Mouse (Mus musculus): Measurements from ENCODE around the gene Fahd1.

DNA sequence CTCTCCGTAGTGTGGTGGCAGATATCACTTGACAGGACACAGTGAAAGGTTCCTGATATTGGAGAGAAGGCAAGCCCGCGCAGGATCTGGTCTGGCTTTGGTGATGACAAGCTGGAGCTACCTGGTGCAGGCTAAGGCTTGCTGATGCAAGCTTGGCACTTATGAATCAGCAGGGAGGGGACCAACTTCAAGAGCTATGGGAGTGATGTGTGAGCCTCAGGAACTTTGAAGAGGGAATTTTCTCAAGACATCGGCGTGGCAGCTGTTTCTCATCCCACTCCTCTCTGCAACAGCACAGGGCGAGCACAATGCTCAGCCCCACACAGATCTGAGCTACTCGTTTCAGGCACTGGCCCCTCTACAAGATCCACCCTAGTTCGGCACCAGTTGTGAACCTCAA is 10.3 kb downstream of the Fahd1 start, which contains the start of gene Hagh:
- TF ChIP-seq CTCF (IDR thresholded peaks at IDR 0.05; ENCODE audit: control insufficient read depth, insufficient read depth, insufficient read length) (no peak), USF1 (IDR thresholded peaks at IDR 0.05; ENCODE audit: low read depth) (no peak), MYOG (IDR thresholded peaks at IDR 0.05; ENCODE audit: control insufficient read depth, extremely low read depth, insufficient read length) (no peak), MYOD1 (IDR thresholded peaks at IDR 0.05; ENCODE audit: control insufficient read depth, insufficient read length, low read depth) (no peak), CEBPB (IDR thresholded peaks at IDR 0.05; ENCODE audit: low read depth) (no peak)
